Mouse (Mus musculus) CH12.LX (cell line): ENCODE data around the gene Slc24a1. TPM values are rescaled to one million over a fixed set of nuclear protein-coding genes. Genes with fewer than 3 reads are reported as not detected.

Experiments used
- DNase-seq: peaks from one replicate; pipeline ENCODE4 v3.0.0-alpha.2; 2013; ENCODE audit errors: extremely low read depth
- H3K27ac ChIP-seq: 2 replicates; pipeline ENCODE4 v1.5.1; 2012; ENCODE audit warnings: low read depth, mild to moderate bottlenecking, control low read depth, moderate library complexity; ENCODE audit not compliant: insufficient read depth
- H3K27me3 ChIP-seq: replicated peaks from 2 replicates; pipeline ENCODE3; 2012; ENCODE audit warnings: inconsistent platforms
- H3K36me3 ChIP-seq, 2 experiments: replicated peaks in 1 of 2; 2 replicates each; pipeline versions ENCODE3 to v1.6.1; 2012; ENCODE audit warnings: inconsistent platforms in 1 of 2, low read length in 1 of 2, mild to moderate bottlenecking in 1 of 2, mixed read lengths in 1 of 2, moderate library complexity in 1 of 2; ENCODE audit not compliant: control insufficient read depth in 1 of 2, insufficient read depth in 1 of 2
- H3K4me1 ChIP-seq, 2 experiments: 2 replicates each; pipeline ENCODE4 v1.6.1; 2012; ENCODE audit warnings: inconsistent platforms in 1 of 2, moderate library complexity in 1 of 2; ENCODE audit not compliant: insufficient read depth in 2 of 2, control insufficient read depth in 1 of 2
- H3K4me2 ChIP-seq: 2 replicates; pipeline ENCODE4 v1.6.1; 2012; ENCODE audit warnings: low read depth, mild to moderate bottlenecking, control low read depth; ENCODE audit not compliant: poor library complexity, insufficient read depth, severe bottlenecking
- H3K4me3 ChIP-seq, 3 experiments: fragments of 150-350 bp in 1 of 3; sonication (generic) in 1 of 3; replicated peaks in 1 of 3; 2 replicates each; pipeline versions ENCODE3 to v1.5.1; 2011 to 2012; ENCODE audit warnings: low read depth in 2 of 3, low read length in 2 of 3, mild to moderate bottlenecking in 2 of 3, moderate library complexity in 2 of 3, control low read depth in 1 of 3, improper control_type of control experiment in 1 of 3, inconsistent platforms in 1 of 3, mixed read lengths in 1 of 3; ENCODE audit not compliant: poor library complexity in 1 of 3
- H3K79me2 ChIP-seq: replicated peaks from 2 replicates; pipeline ENCODE4 v1.6.1; 2012; ENCODE audit warnings: mild to moderate bottlenecking, moderate library complexity; ENCODE audit not compliant: control insufficient read depth, poor library complexity, insufficient read depth, severe bottlenecking; ENCODE audit errors: extremely low read depth
- H3K9ac ChIP-seq: 2 replicates; pipeline ENCODE4 v1.6.1; 2012; ENCODE audit warnings: low read depth, mild to moderate bottlenecking, control low read depth, moderate library complexity; ENCODE audit not compliant: insufficient read depth
- H3K9me3 ChIP-seq: replicated peaks from 2 replicates; pipeline ENCODE3; 2012; ENCODE audit warnings: low read length, inconsistent platforms, mixed read lengths
- BHLHE40 ChIP-seq: IDR thresholded peaks from 2 replicates; pipeline ENCODE4 v1.6.1; 2011; ENCODE audit warnings: mild to moderate bottlenecking, low read depth, low read length, improper control_type of control experiment
- CHD1 ChIP-seq: IDR thresholded peaks from 2 replicates; pipeline ENCODE4 v1.6.1; 2012; ENCODE audit warnings: low read depth, low read length, improper control_type of control experiment, inconsistent platforms
- CTCF ChIP-seq, 2 experiments: IDR thresholded peaks in 1 of 2; conservative IDR thresholded peaks in 1 of 2; 2 replicates each; pipeline ENCODE4 v1.5.1; 2011 to 2012; ENCODE audit warnings: low read depth in 2 of 2, low read length in 2 of 2, improper control_type of control experiment in 1 of 2, inconsistent platforms in 1 of 2, mild to moderate bottlenecking in 1 of 2, moderate library complexity in 1 of 2
- E2F4 ChIP-seq: IDR thresholded peaks from 2 replicates; pipeline ENCODE4 v1.6.1; 2011; ENCODE audit warnings: low read depth, low read length, improper control_type of control experiment; ENCODE audit not compliant: insufficient replicate concordance
- ELF1 ChIP-seq: IDR thresholded peaks from 2 replicates; pipeline ENCODE4 v1.6.1; 2014; ENCODE audit warnings: low read depth, mild to moderate bottlenecking, inconsistent platforms, low read length, improper control_type of control experiment
- EP300 ChIP-seq: IDR thresholded peaks from 2 replicates; pipeline ENCODE4 v1.6.1; 2011; ENCODE audit warnings: low read length, improper control_type of control experiment
- IRF4 ChIP-seq: IDR thresholded peaks from 2 replicates; pipeline ENCODE4 v1.6.1; 2014; ENCODE audit warnings: low read depth, mild to moderate bottlenecking, inconsistent platforms, low read length, improper control_type of control experiment
- JUN ChIP-seq: IDR thresholded peaks from 2 replicates; pipeline ENCODE4 v1.6.1; 2011; ENCODE audit warnings: low read depth, mild to moderate bottlenecking, low read length, improper control_type of control experiment, moderate library complexity; ENCODE audit not compliant: insufficient read depth
- JUND ChIP-seq: conservative IDR thresholded peaks from 2 replicates; pipeline ENCODE4 v1.6.1; 2011; ENCODE audit warnings: low read depth, low read length, improper control_type of control experiment
- KAT2A ChIP-seq: IDR thresholded peaks from 2 replicates; pipeline ENCODE4 v1.6.1; 2012; ENCODE audit warnings: low read length, improper control_type of control experiment, inconsistent platforms; ENCODE audit not compliant: insufficient replicate concordance
- MAFK ChIP-seq: IDR thresholded peaks from 2 replicates; pipeline ENCODE4 v1.6.1; 2011; ENCODE audit warnings: low read length, improper control_type of control experiment; ENCODE audit not compliant: insufficient replicate concordance
- MAX ChIP-seq: IDR thresholded peaks from 2 replicates; pipeline ENCODE4 v1.6.1; 2011; ENCODE audit warnings: low read length, improper control_type of control experiment
- MEF2A ChIP-seq: IDR thresholded peaks from 2 replicates; pipeline ENCODE4 v1.6.1; 2014; ENCODE audit warnings: low read depth, mild to moderate bottlenecking, inconsistent platforms, low read length, improper control_type of control experiment, borderline replicate concordance
- MXI1 ChIP-seq: IDR thresholded peaks from 2 replicates; pipeline ENCODE4 v1.6.1; 2011; ENCODE audit warnings: mild to moderate bottlenecking, low read depth, low read length, improper control_type of control experiment
- NRF1 ChIP-seq: IDR thresholded peaks from 2 replicates; pipeline ENCODE4 v1.6.1; 2014; ENCODE audit warnings: low read depth, mild to moderate bottlenecking, inconsistent platforms, low read length, improper control_type of control experiment, moderate library complexity
- PAX5 ChIP-seq: IDR thresholded peaks from 2 replicates; pipeline ENCODE4 v1.6.1; 2012; ENCODE audit warnings: low read length, inconsistent platforms, mixed read lengths
- POLR2A ChIP-seq: IDR thresholded peaks from 2 replicates; pipeline ENCODE4 v1.6.1; 2011; ENCODE audit warnings: low read depth, mild to moderate bottlenecking, improper control_type of control experiment, low read length
- POLR2AphosphoS2 ChIP-seq: IDR thresholded peaks from 2 replicates; pipeline ENCODE4 v1.6.1; 2011; ENCODE audit warnings: low read depth, low read length, improper control_type of control experiment
- RAD21 ChIP-seq: IDR thresholded peaks from 2 replicates; pipeline ENCODE4 v1.6.1; 2011; ENCODE audit warnings: low read depth, mild to moderate bottlenecking, low read length, improper control_type of control experiment, moderate library complexity
- RCOR1 ChIP-seq: conservative IDR thresholded peaks from 2 replicates; pipeline ENCODE4 v1.6.1; 2012; ENCODE audit warnings: low read depth, mild to moderate bottlenecking, inconsistent platforms, low read length, improper control_type of control experiment
- SMC3 ChIP-seq: IDR thresholded peaks from 2 replicates; pipeline ENCODE4 v1.6.1; 2011; ENCODE audit warnings: low read depth, low read length, improper control_type of control experiment
- TBP ChIP-seq: conservative IDR thresholded peaks from 2 replicates; pipeline ENCODE4 v1.6.1; 2011; ENCODE audit warnings: low read depth, low read length, improper control_type of control experiment
- UBTF ChIP-seq: IDR thresholded peaks from 2 replicates; pipeline ENCODE4 v1.6.1; 2012; ENCODE audit warnings: low read depth, mild to moderate bottlenecking, inconsistent platforms, low read length, improper control_type of control experiment, moderate library complexity
- USF2 ChIP-seq: conservative IDR thresholded peaks from 2 replicates; pipeline ENCODE4 v1.6.1; 2011; ENCODE audit warnings: low read depth, low read length, improper control_type of control experiment
- ZC3H11A ChIP-seq: IDR thresholded peaks from 2 replicates; pipeline ENCODE4 v1.6.1; 2012; ENCODE audit warnings: low read depth, mild to moderate bottlenecking, inconsistent platforms, low read length, improper control_type of control experiment
- ZKSCAN1 ChIP-seq: IDR thresholded peaks from 2 replicates; pipeline ENCODE4 v1.6.1; 2012; ENCODE audit warnings: low read depth, inconsistent platforms, low read length, improper control_type of control experiment, borderline replicate concordance
- ZMIZ1 ChIP-seq: IDR thresholded peaks from 2 replicates; pipeline ENCODE4 v1.6.1; 2012; ENCODE audit warnings: low read depth, mild to moderate bottlenecking, inconsistent platforms, low read length, improper control_type of control experiment
- ZNF384 ChIP-seq: IDR thresholded peaks from 2 replicates; pipeline ENCODE4 v1.6.1; 2012; ENCODE audit warnings: low read depth, low read length, improper control_type of control experiment, inconsistent platforms
- dilution Hi-C: fragments of 300-500 bp; cut with MboI; formaldehyde crosslinking; loops from 2 replicates; pipeline ENCODE4 v1.14.3; 2020; ENCODE audit warnings: low sequenced_read_pairs; ENCODE audit not compliant: extremely low pct_unique_long_range_greater_than_20kb, extremely low pct_ligation_motif_present
- in situ Hi-C: fragments of 300-500 bp; cut with MboI; formaldehyde crosslinking; loops from 3 replicates; pipeline ENCODE4 v1.14.3; 2019; ENCODE audit warnings: low sequenced_read_pairs, low pct_ligation_motif_present, low pct_unique_long_range_greater_than_20kb, mixed read lengths
- polyA plus RNA-seq: library from polyadenylated mRNA; unstranded; fragments of >175 nt; gene quantifications from 2 replicates; pipeline ENCODE4 v1.2.1, GENCODE M21; 2012; ENCODE audit warnings: low read depth; ENCODE audit not compliant: insufficient read length
- total RNA-seq, 2 experiments: library from RNA; depleted of rRNA; stranded (reverse); fragments of 300-350 nt in 1 of 2; fragments of >200 nt in 1 of 2; gene quantifications; 2 replicates each; pipeline ENCODE4 v1.2.3; 2012 to 2014

The Slc24a1 gene
- total and polyA plus RNA-seq, 3 experiments, result under 0.01 to 0.11 TPM; not detected in 1

GRCm38 (mm10) chr9:64941650-64942049 is 9.8 kb downstream of the Slc24a1 start:
- Histone ChIP-seq H3K9ac (no peak overlapping the region), H3K79me2 (no peaks in the 10 kb centered on the region), H3K27me3 (peaks cover 22% of the 10 kb centered on the region), H3K4me2 (no peak overlapping the region), H3K36me3 (no peaks in the 10 kb centered on the region)
- TF ChIP-seq IRF4 (no peak), CTCF (conservative IDR thresholded peaks at IDR 0.05 in 1 of 2, IDR thresholded peaks at IDR 0.05 in 1 of 2; ENCODE audit: low read depth in 2 of 2, low read length in 2 of 2) (no peak), POLR2A (no peak), TBP (no peak), USF2 (no peak), ZC3H11A (no peak), MAFK (no peak), ZKSCAN1 (no peak), E2F4 (no peak), EP300 (no peak), MEF2A (no peak), JUND (no peak), ELF1 (no peak)
- TF ChIP-seq, all 38 proteins: peak for 0
- Histone ChIP-seq H3K4me3 (no peak overlapping the region), H3K9me3 (no peaks in the 10 kb centered on the region), H3K27ac (no peak overlapping the region), H3K4me1 (no peaks in the 10 kb centered on the region)
- no peak for DNase-seq
- in situ Hi-C loops (loop anchor here (25.0 kb wide), 1 partner anchor 629 kb away; no protein-coding TSS in a partner anchor), dilution Hi-C loops (no loop called here)

GRCm38 (mm10) chr9:64940731-64941346 is 10.6 kb downstream of the Slc24a1 start:
- H3K4me1 ChIP-seq, result peaks cover 5% of the 10 kb centered on the region in 2 experiments; a peak in 2 of 4 replicates
- no peaks in the 10 kb centered on the region for H3K79me2 ChIP-seq
- no peaks in the 10 kb centered on the region for H3K36me3 ChIP-seq
- dilution Hi-C loops (no loop called here), in situ Hi-C loops (loop anchor here (25.0 kb wide), 1 partner anchor 629 kb away; no protein-coding TSS in a partner anchor)
- TF ChIP-seq ZNF384 (no peak), PAX5 (no peak), RAD21 (no peak), SMC3 (no peak), MXI1 (no peak), IRF4 (no peak), KAT2A (no peak), ZMIZ1 (no peak), NRF1 (no peak), POLR2AphosphoS2 (no peak), POLR2A (no peak), MAX (no peak), CHD1 (no peak), RCOR1 (no peak), UBTF (no peak), JUN (no peak), BHLHE40 (no peak)
- TF ChIP-seq, all 38 proteins: peak for 0
- Histone ChIP-seq H3K4me2 (no peak overlapping the region), H3K27me3 (peaks cover 16% of the 10 kb centered on the region), H3K27ac (no peak overlapping the region), H3K4me3 (no peak overlapping the region), H3K9ac (no peak overlapping the region), H3K9me3 (no peaks in the 10 kb centered on the region)
- no peak for DNase-seq
